Mouse (Mus musculus): ENCODE measurements around the gene 4930412O13Rik.

The 4930412O13Rik gene

GRCm38 (mm10) chr2:9903854-9904560 is 23.0 kb downstream of the 4930412O13Rik start:
- DNase-seq (ENCODE audit: low spot score), result no peak

DNA sequence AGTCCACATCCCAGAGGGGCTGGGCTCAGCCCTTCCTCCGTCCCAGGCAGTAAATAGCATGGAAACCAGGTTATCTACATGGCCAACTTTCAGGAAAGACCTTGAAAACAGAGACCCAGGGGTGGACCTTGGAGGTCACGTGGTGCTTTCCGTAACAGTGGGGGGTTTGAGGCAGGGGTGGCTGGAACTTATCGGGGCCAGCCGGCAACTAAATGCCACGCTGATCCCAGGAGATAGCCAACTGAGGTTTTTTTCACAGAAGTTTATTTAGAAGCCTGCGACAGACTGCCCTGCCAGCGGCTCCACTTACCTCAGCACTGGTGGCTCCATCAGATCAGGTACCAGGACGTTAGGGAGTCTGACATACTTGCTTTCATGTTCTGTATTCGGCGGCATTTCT is 24.9 kb downstream of the 4930412O13Rik start:
- no peak for DNase-seq (ENCODE audit: low spot score)

GRCm38 (mm10) chr2:9917602-9918001 is 36.5 kb downstream of the 4930412O13Rik start:
- DNase-seq (ENCODE audit: low spot score), result no peak

DNA sequence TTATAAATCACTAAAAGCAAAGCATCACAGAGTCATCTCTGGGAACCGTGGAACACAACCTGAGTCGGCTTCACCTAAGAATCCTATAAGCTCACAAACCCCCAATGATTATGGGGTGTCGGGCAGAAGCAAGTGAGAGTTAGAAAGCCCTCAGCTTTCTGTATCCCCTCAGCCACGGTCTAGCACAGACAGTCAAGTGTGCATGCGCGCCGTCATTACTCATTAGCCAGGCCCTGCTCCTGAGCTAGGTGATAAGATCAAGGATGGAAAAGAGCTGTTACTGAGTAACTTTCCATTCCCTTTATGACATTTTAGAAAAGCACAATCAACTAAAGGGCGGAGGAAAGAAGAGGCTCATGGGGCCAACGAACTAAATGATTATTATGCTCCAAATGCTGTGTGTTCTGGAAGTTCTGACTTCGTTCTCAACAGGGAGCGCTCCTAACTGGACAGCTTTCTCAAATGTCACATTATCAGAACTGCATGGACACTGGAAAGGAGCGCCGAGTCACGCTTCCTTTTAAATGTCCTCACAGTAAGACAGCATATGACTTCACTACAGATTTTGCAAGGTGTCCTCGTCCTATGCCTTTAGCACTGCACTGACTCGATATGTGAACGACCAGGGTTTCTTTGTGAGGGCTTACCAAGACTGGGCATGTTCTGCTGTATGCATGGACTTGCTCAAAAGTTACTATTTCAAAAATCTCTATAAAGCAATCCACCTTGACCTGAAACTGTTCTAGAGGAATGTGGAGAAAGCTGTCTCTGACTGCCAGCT is 37.8 kb downstream of the 4930412O13Rik start:
- no peak for DNase-seq (ENCODE audit: low spot score)

DNA sequence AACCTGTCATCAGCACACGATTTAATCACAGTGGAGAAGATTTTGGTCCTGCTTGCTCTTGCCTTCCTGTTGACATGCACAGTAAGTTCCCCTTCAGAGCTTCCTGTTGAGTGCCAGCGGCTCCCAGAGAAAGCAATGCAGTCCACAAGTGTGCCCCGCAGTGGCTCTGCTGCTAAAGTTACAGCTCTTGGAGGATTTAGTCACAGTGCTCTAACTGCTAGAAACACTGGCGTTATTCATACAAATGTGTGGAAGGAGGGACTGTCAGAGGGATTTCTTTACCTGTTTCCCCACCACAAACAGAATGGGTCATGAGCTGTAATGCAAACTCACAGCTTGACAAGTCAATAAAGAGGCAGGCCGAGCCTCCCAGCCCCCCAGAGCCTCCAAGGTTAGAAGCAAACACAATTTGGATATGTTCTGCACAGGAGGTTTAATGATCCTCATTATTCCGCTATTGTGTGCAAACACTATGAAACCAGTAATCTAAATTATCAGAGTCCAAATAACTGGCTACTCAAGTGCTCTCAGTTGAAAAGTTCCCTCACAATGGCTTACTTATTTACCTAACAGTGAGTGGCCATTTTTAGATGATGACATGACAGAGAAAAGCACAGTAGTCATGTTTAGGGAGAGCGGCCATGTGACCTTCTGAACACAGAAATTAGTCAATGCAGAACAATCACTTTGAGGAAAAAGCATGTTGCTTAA is 45.3 kb downstream of the 4930412O13Rik start:
- DNase-seq (ENCODE audit: low spot score), result no peak

DNA sequence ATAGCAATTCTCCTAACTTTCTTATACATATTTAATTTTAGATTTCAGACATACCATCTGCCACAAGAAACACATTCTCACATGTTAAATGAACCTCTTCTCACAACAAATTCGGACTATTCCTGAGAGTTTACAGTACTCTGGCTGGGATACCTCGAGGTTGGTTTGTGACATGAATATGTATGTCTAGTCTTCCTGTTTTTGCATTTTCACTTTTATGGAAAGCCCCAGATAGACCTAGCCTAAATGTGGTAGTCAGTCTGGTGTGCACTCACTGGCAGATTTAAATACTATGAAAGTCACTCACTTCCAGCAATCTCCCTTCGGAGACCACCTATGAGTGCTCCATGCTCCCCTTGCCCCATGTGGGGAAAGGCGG is 45.8 kb downstream of the 4930412O13Rik start:
- DNase-seq (ENCODE audit: low spot score), result no peak
